Mouse (Mus musculus): ENCODE measurements around the gene Ppcdc.

- no peak for TF ChIP-seq CTCF (IDR thresholded peaks at IDR 0.05; ENCODE audit: control insufficient read depth, insufficient read depth, low read length)
- no peak for TF ChIP-seq POLR2A (IDR thresholded peaks at IDR 0.05; ENCODE audit: borderline replicate concordance, control insufficient read depth, low read depth, low read length)
These were observed 33.5 kb downstream of the Ppcdc start for GRCm38 (mm10) chr9:57406395-57406794.

Measured in bone marrow, adult 2 months (tissue).